Mouse (Mus musculus) kidney, adult 2 months (tissue): ENCODE measurements at regions not wholly inside any gene's neighbourhood (a gene's known extent, or its start where the extent isn't known, plus 50 kb on each side); places are given as distances from the start of the nearest gene placed in this dataset.

ENCODE experiments used
- DNase-seq: peaks from one replicate; pipeline ENCODE4 v3.0.0; 2021
- H3K27ac ChIP-seq: fragments of 200-500 bp; 2 replicates; pipeline ENCODE4 v1.5.1; 2012; ENCODE audit warnings: low read depth, low read length, control low read depth, inconsistent platforms; ENCODE audit not compliant: insufficient read depth
- H3K27me3 ChIP-seq: fragments of 200-500 bp; replicated peaks from 2 replicates; pipeline ENCODE4 v1.6.1; 2012; ENCODE audit warnings: mild to moderate bottlenecking, moderate library complexity, low read length, inconsistent platforms; ENCODE audit not compliant: control insufficient read depth, insufficient read depth
- H3K36me3 ChIP-seq: fragments of 200-500 bp; 2 replicates; pipeline ENCODE4 v1.6.1; 2012; ENCODE audit warnings: mild to moderate bottlenecking, moderate library complexity, low read length, inconsistent platforms; ENCODE audit not compliant: control insufficient read depth, insufficient read depth
- H3K4me1 ChIP-seq: fragments of 200-500 bp; 2 replicates; pipeline ENCODE4 v1.6.1; 2011; ENCODE audit warnings: low read length; ENCODE audit not compliant: control insufficient read depth, insufficient read depth
- H3K4me3 ChIP-seq: fragments of 200-500 bp; 2 replicates; pipeline ENCODE4 v1.5.1; 2011; ENCODE audit warnings: mild to moderate bottlenecking, low read depth, low read length, control low read depth; ENCODE audit not compliant: insufficient read depth
- CTCF ChIP-seq: fragments of 200-500 bp; conservative IDR thresholded peaks from 2 replicates; pipeline ENCODE4 v1.5.1; 2011; ENCODE audit warnings: low read depth, mild to moderate bottlenecking, control low read depth, low read length, moderate library complexity, mixed read lengths; ENCODE audit not compliant: insufficient read depth, insufficient read length
- POLR2A ChIP-seq: fragments of 200-500 bp; IDR thresholded peaks from one replicate; pipeline ENCODE4 v1.6.1; 2011; ENCODE audit warnings: low read depth, low read length, control low read depth
- WGBS: fragments of 180-500 bp; shearing (Covaris S2); methylation state at CpG from one replicate; pipeline ENCODE4 v1.1.7; 2018; 5-methylcytosine and 5-hydroxymethylcytosine counted together

DNA sequence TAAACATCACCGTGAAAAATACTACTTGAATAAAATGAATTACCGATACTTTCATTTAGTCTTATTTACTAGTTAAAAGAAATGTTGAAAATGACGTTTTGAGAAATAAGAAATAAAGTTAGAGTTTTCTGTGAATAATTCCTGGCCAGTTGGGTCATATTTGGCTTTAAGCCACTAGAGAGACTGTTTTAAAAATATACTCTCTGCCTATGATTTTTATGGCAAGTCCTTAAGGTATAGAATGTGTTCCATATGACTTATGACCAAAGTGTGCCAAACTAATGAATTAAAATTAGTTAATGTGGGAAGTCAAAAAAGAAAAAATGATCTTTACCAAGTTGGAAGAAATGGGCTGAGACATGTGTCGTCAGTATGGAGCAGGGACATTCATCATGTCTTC is 354.2 kb upstream of the Col3a1 start:
- H3K4me1 ChIP-seq: no peaks in the 10 kb centered on the region
- H3K27ac ChIP-seq: no peak overlapping the region
- 73% methylated on average over 4 of the region's 4 CpGs for WGBS
- H3K36me3 ChIP-seq: no peaks in the 10 kb centered on the region
- H3K27me3 ChIP-seq: no peaks in the 10 kb centered on the region
- DNase-seq: no peak
- no peak overlapping the region for H3K4me3 ChIP-seq
- TF ChIP-seq POLR2A (no peak), CTCF (no peak)

DNA sequence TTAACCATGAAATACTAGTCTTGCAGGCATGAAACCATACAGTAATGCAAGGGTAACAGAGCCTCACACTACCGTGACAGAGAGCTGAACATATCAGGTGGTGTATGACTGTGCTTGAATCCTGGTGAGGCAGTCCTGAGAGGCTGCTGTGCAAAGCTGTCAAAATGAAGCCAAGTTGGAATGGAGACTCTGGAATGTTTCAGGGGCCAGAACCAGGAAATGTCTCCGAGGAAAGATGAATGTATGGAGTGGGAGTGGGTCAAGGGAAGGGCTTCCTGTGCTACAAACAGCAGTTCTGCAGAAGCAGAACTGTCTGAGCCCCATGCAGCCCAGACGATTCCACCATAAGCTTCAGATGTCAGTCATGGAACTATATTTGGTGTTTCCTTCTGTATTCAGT is 324.2 kb upstream of the Col3a1 start:
- no peaks in the 10 kb centered on the region for H3K27me3 ChIP-seq
- no peak for DNase-seq
- H3K36me3 ChIP-seq: no peaks in the 10 kb centered on the region
- no peak for TF ChIP-seq POLR2A
- TF ChIP-seq CTCF: no peak
- WGBS: 37% methylated on average over 3 of the region's 3 CpGs
- no peaks in the 10 kb centered on the region for H3K4me1 ChIP-seq
- no peak overlapping the region for H3K4me3 ChIP-seq
- H3K27ac ChIP-seq: no peak overlapping the region

DNA sequence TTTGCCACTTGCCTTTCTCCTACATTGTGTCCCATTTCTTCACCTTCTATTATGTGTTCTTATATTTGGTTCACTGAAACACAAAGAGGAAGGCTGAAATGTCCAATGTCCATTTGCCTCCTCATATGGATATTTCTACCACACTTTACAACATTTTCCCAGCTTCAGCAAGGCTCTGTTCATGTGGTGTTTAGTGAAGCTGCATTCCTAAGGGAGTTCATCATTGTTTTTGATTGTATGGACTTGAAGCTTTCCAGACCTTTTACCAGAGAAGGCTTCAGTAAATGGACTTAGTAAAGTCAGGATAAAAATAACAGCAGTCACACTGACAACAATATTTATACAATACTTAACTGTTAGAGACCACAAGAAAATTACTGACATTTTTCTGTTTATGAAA is 290.8 kb upstream of the Col3a1 start:
- Histone ChIP-seq H3K36me3 (no peaks in the 10 kb centered on the region), H3K27me3 (no peaks in the 10 kb centered on the region), H3K4me1 (no peaks in the 10 kb centered on the region), H3K4me3 (no peak overlapping the region), H3K27ac (no peak overlapping the region)
- no peak for DNase-seq
- TF ChIP-seq POLR2A (no peak), CTCF (no peak)

DNA sequence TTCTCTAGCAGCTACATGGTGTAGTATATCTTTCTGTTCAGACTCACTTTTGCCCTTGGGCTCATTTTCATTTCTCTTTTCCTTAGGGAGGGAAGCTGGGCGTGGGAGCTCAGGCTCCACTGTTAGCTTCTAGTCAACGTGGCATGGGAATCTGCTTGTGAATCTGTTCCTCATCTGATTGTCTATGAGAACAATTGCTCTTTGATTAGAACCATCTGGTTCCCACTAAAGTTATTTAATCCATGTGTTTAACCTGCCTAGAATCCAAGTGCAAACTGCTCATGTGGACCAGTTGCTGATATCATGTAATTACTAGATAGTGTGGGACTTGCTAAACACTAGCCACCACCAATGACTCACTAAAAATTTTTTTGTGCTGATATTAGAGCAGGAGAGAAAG is 290.1 kb upstream of the Col3a1 start:
- no peaks in the 10 kb centered on the region for H3K4me1 ChIP-seq
- no peaks in the 10 kb centered on the region for H3K27me3 ChIP-seq
- 38% methylated on average over 2 of the region's 2 CpGs for WGBS
- TF ChIP-seq CTCF (no peak), POLR2A (no peak)
- H3K27ac ChIP-seq: no peak overlapping the region
- H3K4me3 ChIP-seq: no peak overlapping the region
- no peaks in the 10 kb centered on the region for H3K36me3 ChIP-seq
- DNase-seq: no peak

DNA sequence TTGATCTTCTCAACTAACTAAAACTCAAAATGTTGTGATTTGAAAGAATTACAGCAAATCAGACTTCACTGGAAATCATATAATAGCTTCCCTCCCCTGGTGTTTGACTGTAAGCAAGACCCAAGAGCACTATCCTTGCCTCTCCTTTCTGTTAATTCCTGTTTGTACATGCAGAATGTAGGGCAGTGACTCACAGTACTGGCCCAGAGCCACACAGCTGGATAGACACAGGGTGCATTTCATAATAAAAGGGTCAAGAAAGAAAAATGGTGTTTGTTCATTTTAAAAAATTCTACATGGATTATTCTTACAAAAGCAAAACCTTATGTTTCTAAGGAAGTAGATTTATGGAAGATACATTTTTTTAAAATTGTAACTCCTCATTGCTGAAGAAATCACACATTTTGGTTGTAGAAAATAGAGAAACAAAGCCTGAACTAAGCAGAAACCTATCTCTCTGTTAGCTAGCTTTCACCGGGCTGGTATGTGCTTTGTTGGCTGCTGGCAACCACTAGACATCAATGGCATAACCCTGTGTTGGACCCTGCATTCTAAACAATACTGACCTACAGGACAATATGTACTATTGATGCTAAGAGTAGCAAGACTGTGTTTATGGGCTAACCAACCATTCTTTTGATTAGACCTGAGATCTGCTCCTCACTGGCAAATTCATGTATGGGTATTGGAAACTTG is 289.0 kb upstream of the Col3a1 start:
- H3K4me3 ChIP-seq: no peak overlapping the region
- no peaks in the 10 kb centered on the region for H3K27me3 ChIP-seq
- 72% methylated on average over 1 of the region's 1 CpGs for WGBS
- no peaks in the 10 kb centered on the region for H3K4me1 ChIP-seq
- H3K27ac ChIP-seq: no peak overlapping the region
- peak; percentile 55 for DNase-seq
- no peaks in the 10 kb centered on the region for H3K36me3 ChIP-seq
- TF ChIP-seq POLR2A (no peak), CTCF (no peak)

DNA sequence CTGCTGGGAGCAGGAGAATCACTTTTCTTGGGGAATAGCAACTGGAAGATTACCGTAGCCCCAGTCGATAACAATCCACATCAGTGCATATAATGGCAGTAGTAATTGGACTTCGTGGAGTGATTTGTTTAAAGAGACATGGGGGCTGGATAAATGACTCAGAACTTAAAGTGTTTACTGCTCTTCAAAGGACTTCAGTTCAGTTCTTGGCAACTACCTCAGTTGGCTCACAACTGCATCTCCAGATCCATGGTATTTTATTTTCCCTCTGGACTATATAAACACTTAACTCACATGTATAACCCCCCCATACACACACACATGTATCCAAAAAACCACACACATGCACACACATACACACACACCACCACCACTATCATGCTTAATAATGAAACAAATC is 288.0 kb upstream of the Col3a1 start:
- no peaks in the 10 kb centered on the region for H3K27me3 ChIP-seq
- TF ChIP-seq CTCF: no peak
- no peak for TF ChIP-seq POLR2A
- no peak overlapping the region for H3K4me3 ChIP-seq
- no peak for DNase-seq
- H3K4me1 ChIP-seq: no peaks in the 10 kb centered on the region
- WGBS: 77% methylated on average over 3 of the region's 3 CpGs
- no peak overlapping the region for H3K27ac ChIP-seq
- H3K36me3 ChIP-seq: no peaks in the 10 kb centered on the region

DNA sequence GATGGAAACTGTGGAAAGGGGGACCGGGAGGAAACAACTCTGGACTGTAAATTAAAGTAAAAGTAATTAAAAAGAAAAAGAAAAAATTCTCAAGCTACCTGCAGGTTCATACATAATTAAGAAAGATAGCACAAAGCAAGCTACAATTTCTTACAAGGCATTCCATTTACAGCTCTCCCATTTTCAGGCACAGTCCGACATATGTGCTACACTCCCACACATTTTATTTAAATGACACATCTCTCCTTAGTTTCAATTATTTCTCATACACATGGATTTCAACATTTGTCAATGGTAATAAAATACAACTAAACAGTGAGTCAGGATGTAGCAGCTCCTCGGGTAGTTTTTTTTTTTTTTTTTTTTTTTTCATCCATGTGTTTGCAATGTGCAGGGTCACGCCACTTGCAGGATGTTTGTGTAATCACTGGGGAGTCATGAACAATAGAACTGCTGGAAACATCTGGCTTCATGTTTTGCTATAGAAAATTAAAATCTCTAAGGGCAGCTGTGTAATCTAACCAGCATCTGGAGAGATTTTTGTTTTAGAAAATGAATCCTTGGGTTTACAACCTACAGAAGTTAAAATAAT is 279.8 kb upstream of the Col3a1 start:
- Histone ChIP-seq H3K4me3 (no peak overlapping the region), H3K4me1 (no peaks in the 10 kb centered on the region), H3K36me3 (no peaks in the 10 kb centered on the region), H3K27me3 (no peaks in the 10 kb centered on the region), H3K27ac (no peak overlapping the region)
- DNase-seq: no peak
- WGBS: 43% methylated on average over 4 of the region's 4 CpGs
- no peak for TF ChIP-seq POLR2A
- no peak for TF ChIP-seq CTCF
